Mouse (Mus musculus) embryonic facial prominence, embryonic 14.5 days (tissue): ENCODE data around the gene Gm6904. TPM values are rescaled to one million over a fixed set of nuclear protein-coding genes. Genes with fewer than 3 reads are reported as not detected.
"Not testable (repeated sequence)": the region's sequence is repeated elsewhere in the genome, so short reads cannot be mapped to it uniquely, and the experiment has no call there.

ENCODE experiments used
- ATAC-seq: fragments of 200-750 bp; cut with Nextera tagmentation; 2 replicates; pipeline ENCODE4 v1.8.0; 2017; ENCODE audit warnings: low read depth, moderate number of reproducible peaks, moderate TSS enrichment
- DNase-seq: peaks from one replicate; pipeline ENCODE4 v3.0.0-alpha.2; 2015; ENCODE audit warnings: low spot score
- H3K27ac ChIP-seq: fragments of 300-500 bp; sonication (generic); replicated peaks from 2 replicates; pipeline ENCODE4 v1.5.1; 2014; ENCODE audit warnings: low read depth, mild to moderate bottlenecking, low read length, moderate library complexity
- H3K27me3 ChIP-seq: fragments of 300-500 bp; sonication (generic); replicated peaks from 2 replicates; pipeline ENCODE4 v1.6.1; 2014; ENCODE audit warnings: low read length; ENCODE audit not compliant: control insufficient read depth, insufficient read depth
- H3K36me3 ChIP-seq: fragments of 300-500 bp; sonication (generic); 2 replicates; pipeline ENCODE4 v1.6.1; 2014; ENCODE audit warnings: low read length, mixed read lengths; ENCODE audit not compliant: control insufficient read depth, insufficient read depth
- H3K4me1 ChIP-seq: fragments of 300-500 bp; sonication (generic); 2 replicates; pipeline ENCODE4 v1.6.1; 2014; ENCODE audit warnings: antibody characterized with exemption, low read length; ENCODE audit not compliant: control insufficient read depth, insufficient read depth
- H3K4me2 ChIP-seq: fragments of 300-500 bp; sonication (generic); 2 replicates; pipeline ENCODE4 v1.6.1; 2014; ENCODE audit warnings: low read depth, mild to moderate bottlenecking, low read length, moderate library complexity, mixed read lengths
- H3K4me3 ChIP-seq: fragments of 300-500 bp; sonication (generic); 2 replicates; pipeline ENCODE4 v1.5.1; 2014; ENCODE audit warnings: low read depth, mild to moderate bottlenecking, low read length
- H3K9ac ChIP-seq: fragments of 300-500 bp; sonication (generic); 2 replicates; pipeline ENCODE4 v1.6.1; 2014; ENCODE audit warnings: low read depth, mild to moderate bottlenecking, low read length, moderate library complexity, mixed read lengths
- H3K9me3 ChIP-seq: fragments of 300-500 bp; sonication (generic); 2 replicates; pipeline ENCODE4 v1.6.1; 2016; ENCODE audit warnings: low read length; ENCODE audit not compliant: control insufficient read depth
- WGBS: fragments of 180-500 bp; shearing (Covaris S2); extraction: QIAGEN DNeasy Blood & Tissue Kit; methylation state at CpG from one replicate; pipeline ENCODE4 v1.1.7; 2014; 5-methylcytosine and 5-hydroxymethylcytosine counted together
- polyA plus RNA-seq: library from polyadenylated mRNA; unstranded; fragments of >200 nt; fragmentation: Nextera tagmentation; extraction: Ambion mirVana; gene quantifications from 2 replicates; pipeline ENCODE4 v1.2.1, GENCODE M21; 2014

Gene Gm6904
- not detected in 2 replicates for polyA plus RNA-seq

DNA sequence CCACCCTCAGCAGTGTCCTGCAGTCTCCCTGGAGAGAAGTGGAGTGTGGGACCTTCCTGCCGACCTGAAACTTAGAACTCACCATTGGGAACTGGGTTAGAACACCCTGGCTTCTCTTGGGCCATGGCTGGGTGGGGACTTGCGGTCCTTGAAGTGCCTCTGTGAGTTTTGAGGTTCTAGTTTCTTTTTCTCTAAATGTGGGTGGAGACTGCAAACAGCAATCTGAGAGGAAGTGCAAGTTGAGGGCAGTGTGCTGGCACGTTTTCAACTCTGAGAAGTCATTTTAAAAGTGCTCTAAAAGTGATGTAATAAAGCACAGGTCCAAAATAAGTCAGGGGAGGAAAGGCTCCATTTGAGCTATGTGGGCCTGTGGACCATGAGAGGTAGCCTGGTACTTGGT, at the start of gene Gm6904:
TSS of gene Gm6904 (minus strand) at position 161 of the 400 bp plus-strand sequence.
- Histone ChIP-seq H3K27ac (no peak within 1 kb of the TSS), H3K36me3 (no peaks in the 10 kb centered on the region), H3K9ac (no peak within 1 kb of the TSS), H3K4me1 (no peaks in the 10 kb centered on the region), H3K4me2 (no peak within 1 kb of the TSS), H3K9me3 (no peaks in the 10 kb centered on the region), H3K4me3 (no peak within 1 kb of the TSS), H3K27me3 (no peaks in the 10 kb centered on the region)
- DNase-seq (peak; percentile 22), ATAC-seq (no peak)
- WGBS, result 71% methylated on average over 3 of the region's 3 CpGs

- H3K4me2 ChIP-seq, H3K9me3 ChIP-seq: not testable (repeated sequence)
Measured at GRCm38 (mm10) chr14:59297391-59297790, 37.4 kb upstream of the Gm6904 start, which contains the start of gene Phf11a. TSS of gene Phf11a (minus strand) at chr14:59297522.

GRCm38 (mm10) chr14:59291769-59292168, 31.8 kb upstream of the Gm6904 start:
- not testable (repeated sequence) for H3K9me3 ChIP-seq, DNase-seq, H3K27me3 ChIP-seq, H3K4me3 ChIP-seq, H3K27ac ChIP-seq, H3K36me3 ChIP-seq, H3K9ac ChIP-seq, ATAC-seq, H3K4me1 ChIP-seq, H3K4me2 ChIP-seq

More at GRCm38 (mm10) chr14:59297391-59297790, 37.4 kb upstream of the Gm6904 start, which contains the start of gene Phf11a:
- WGBS, result 43% methylated on average over 1 of the region's 1 CpGs
- not testable (repeated sequence) for DNase-seq, H3K27ac ChIP-seq, H3K9ac ChIP-seq, H3K4me3 ChIP-seq, H3K36me3 ChIP-seq, H3K4me1 ChIP-seq, H3K27me3 ChIP-seq, ATAC-seq

GRCm38 (mm10) chr14:59274961-59275360, 14.9 kb upstream of the Gm6904 start:
- H3K4me1 ChIP-seq, H3K4me2 ChIP-seq, H3K36me3 ChIP-seq, H3K9ac ChIP-seq, H3K27ac ChIP-seq, H3K4me3 ChIP-seq, DNase-seq, ATAC-seq, H3K9me3 ChIP-seq, H3K27me3 ChIP-seq: not testable (repeated sequence)
- WGBS, result 78% methylated on average over 4 of the region's 4 CpGs

DNA sequence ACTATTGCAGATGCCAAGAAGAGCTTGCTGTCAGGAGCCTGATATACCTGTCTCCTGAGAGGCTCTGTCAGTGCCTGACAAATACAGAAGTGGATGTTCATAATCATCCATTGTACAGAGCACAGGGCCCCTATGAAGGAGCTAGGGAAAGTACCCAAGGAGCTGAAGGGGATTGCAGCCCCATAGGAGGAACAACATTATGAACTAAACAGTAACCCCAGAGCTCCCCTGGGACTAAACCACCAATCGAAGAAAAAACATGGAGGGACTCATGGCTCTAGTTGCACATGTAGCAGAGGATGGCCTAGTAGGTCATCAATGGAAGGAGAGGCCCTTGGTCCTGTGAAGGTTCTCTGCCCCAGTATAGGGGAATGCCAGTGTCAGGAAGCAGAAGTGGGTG, 4.2 kb downstream of the Gm6904 start:
- WGBS, result 53% methylated on average over 1 of the region's 1 CpGs

GRCm38 (mm10) chr14:59250350-59250749, 9.7 kb downstream of the Gm6904 start:
- H3K4me3 ChIP-seq, H3K27ac ChIP-seq, H3K9me3 ChIP-seq, H3K36me3 ChIP-seq, H3K27me3 ChIP-seq, H3K9ac ChIP-seq, H3K4me2 ChIP-seq, ATAC-seq, H3K4me1 ChIP-seq: not testable (repeated sequence)
- 63% methylated on average over 5 of the region's 5 CpGs for WGBS
- DNase-seq, result peak; percentile 40

More for the DNA sequence above, 4.2 kb downstream of the Gm6904 start:
- H3K9me3 ChIP-seq, H3K27ac ChIP-seq, ATAC-seq, H3K4me1 ChIP-seq, H3K9ac ChIP-seq, DNase-seq, H3K4me3 ChIP-seq, H3K4me2 ChIP-seq, H3K36me3 ChIP-seq, H3K27me3 ChIP-seq: not testable (repeated sequence)

- WGBS, result 95% methylated on average over 9 of the region's 9 CpGs
- Histone ChIP-seq H3K9ac (no peak overlapping the region), H3K36me3 (peaks cover 95% of the 10 kb centered on the region)
Measured at GRCm38 (mm10) chr14:59233635-59234034, 26.4 kb downstream of the Gm6904 start.

GRCm38 (mm10) chr14:59232003-59232402, 28.0 kb downstream of the Gm6904 start:
- Histone ChIP-seq H3K9ac (no peak overlapping the region), H3K4me1 (no peaks in the 10 kb centered on the region), H3K36me3 (peaks cover 95% of the 10 kb centered on the region), H3K4me2 (no peak overlapping the region), H3K4me3 (no peak overlapping the region), H3K27me3 (no peaks in the 10 kb centered on the region), H3K9me3 (no peaks in the 10 kb centered on the region), H3K27ac (no peak overlapping the region)
- ATAC-seq (no peak), DNase-seq (peak; percentile 14)
- 78% methylated on average over 5 of the region's 5 CpGs for WGBS

More at GRCm38 (mm10) chr14:59233635-59234034, 26.4 kb downstream of the Gm6904 start:
- ATAC-seq (no peak), DNase-seq (no peak)
- Histone ChIP-seq H3K27ac (no peak overlapping the region), H3K4me3 (no peak overlapping the region), H3K4me1 (no peaks in the 10 kb centered on the region), H3K4me2 (no peak overlapping the region), H3K9me3 (peaks cover 12% of the 10 kb centered on the region; the same call in 1 of the 2 replicates), H3K27me3 (no peaks in the 10 kb centered on the region)

- Histone ChIP-seq H3K27ac (no peak overlapping the region), H3K36me3 (peaks cover 97% of the 10 kb centered on the region), H3K9me3 (no peaks in the 10 kb centered on the region), H3K4me3 (no peak overlapping the region), H3K4me2 (no peak overlapping the region), H3K9ac (no peak overlapping the region), H3K27me3 (no peaks in the 10 kb centered on the region), H3K4me1 (no peaks in the 10 kb centered on the region)
- ATAC-seq (no peak), DNase-seq (no peak)
- 95% methylated on average over 21 of the region's 21 CpGs for WGBS
Measured at GRCm38 (mm10) chr14:59230331-59230966, 29.6 kb downstream of the Gm6904 start.
